Comparison of ENCODE assay signal across 9 mouse cellular contexts in genomic region chr3:101806149-101806548, GRCm38 (mm10). TPM values are rescaled to one million over a fixed set of nuclear protein-coding genes. Genes with fewer than 3 reads are reported as not detected.
DNase-seq lines count a peak whose midpoint lies in the region; TF ChIP-seq lines count a peak whose summit lies in the region.
"Had no signal": no experiment of that assay in that cellular context is flagged by ENCODE, and none has a peak within 500 bp of the region (broad histone marks: within the 10 kb centered on the region; RNA-seq: fewer than 3 reads in every experiment).

No protein-coding gene starts in this region.

- no peak overlapping the region for H3K4me3 ChIP-seq in left cerebral cortex, adult 2 months

- DNase-seq in WW6 (ENCODE audit: low read depth, low spot score), result peak; percentile 46
- DNase-seq in embryo, embryonic 10 days (ENCODE audit: low spot score), result peak; percentile 92
- peak; percentile 89 for DNase-seq in gastrocnemius, postnatal 10 days
- DNase-seq in induced T-regulatory cell, adult 2 months (ENCODE audit: low read depth), result peak; percentile 74
- DNase-seq in left cerebral cortex, adult 2 months (ENCODE audit: extremely low spot score in 1 of 2, low spot score in 2 of 2), result peak; percentile 87 to 97
- peak; percentile 90 to 91 for DNase-seq in lung, postnatal 4 days
- peak; percentile 92 to 93 for DNase-seq in right cerebral cortex, adult 2 months (ENCODE audit: low spot score in 2 of 2)
- DNase-seq in urinary bladder, adult 2 months (ENCODE audit: low spot score), result peak; percentile 77

- peak; percentile 97 for TF ChIP-seq CTCF in left cerebral cortex, adult 2 months (IDR thresholded peaks at IDR 0.05)

- intact Hi-C loops in left cerebral cortex, adult 2 months (cut with DNase I), result loop anchor here (1.0 to 2.0 kb wide), 3 partner anchors 201 to 312 kb away; partner anchors contain the start of gene Atp1a1

- H3K27ac ChIP-seq in left cerebral cortex, adult 2 months, result no peak overlapping the region; the same call in 1 of the 2 replicates

RNA-seq across cellular contexts. Expression of gene Mab21l3, which starts 42.6 kb away (rescaled TPM):
- under 1 TPM in 1 of 2 experiments, not detected in 1; 0.09 TPM for total RNA-seq in gastrocnemius, postnatal 10 days (2021)
- under 1 TPM; 0.12 to 0.32 TPM for total RNA-seq in left cerebral cortex, adult 2 months (2021)
- 1.7 and 2.2 TPM in 2 replicates for polyA plus RNA-seq in urinary bladder, adult 2 months (2012; rRNA removed)
- total RNA-seq: neutrophil, adult 5-6 weeks had no signal
